In genomic region chr17:71597881-71598658, GRCm38 (mm10) we compare ENCODE assay signal across 8 mouse cellular contexts. TPM values are rescaled to one million over a fixed set of nuclear protein-coding genes. Genes with fewer than 3 reads are reported as not detected.
DNase-seq lines count a peak whose midpoint lies in the region; ATAC-seq and TF ChIP-seq lines count a peak whose summit lies in the region.

No protein-coding gene starts in this region.

- peak overlapping the region; percentile 71 for H3K9ac ChIP-seq in hindbrain, embryonic 16.5 days (ENCODE audit: low read depth, low read length)
- H3K9ac ChIP-seq in midbrain, embryonic 13.5 days (replicated peaks) = peak overlapping the region; percentile 79

- no peak for TF ChIP-seq POLR2A in spleen, adult 2 months (IDR thresholded peaks at IDR 0.05; ENCODE audit: low read depth, low read length)

- H3K9me3 ChIP-seq in hindbrain, embryonic 16.5 days (ENCODE audit: control insufficient read depth, low read length) = no peaks in the 10 kb centered on the region
- H3K9me3 ChIP-seq in midbrain, embryonic 13.5 days = no peaks in the 10 kb centered on the region

- 0 out of 2 replicates have a peak overlapping the region, but pooled peaks have one; percentile 19 for H3K27ac ChIP-seq in spleen, adult 2 months (ENCODE audit: insufficient read depth, low read length)
- H3K27ac ChIP-seq in hindbrain, embryonic 16.5 days (ENCODE audit: low read depth, low read length) = peak overlapping the region; percentile 76
- H3K27ac ChIP-seq in midbrain, embryonic 13.5 days = peak overlapping the region; percentile 57

- H3K27me3 ChIP-seq in spleen, adult 2 months (ENCODE audit: control insufficient read depth, insufficient read depth, low read length) = no peaks in the 10 kb centered on the region
- H3K27me3 ChIP-seq in hindbrain, embryonic 16.5 days (replicated peaks; ENCODE audit: control insufficient read depth, insufficient read depth, low read length) = no peaks in the 10 kb centered on the region
- peaks cover 8% of the 10 kb centered on the region for H3K27me3 ChIP-seq in midbrain, embryonic 13.5 days

- peak overlapping the region; percentile 69 for H3K4me3 ChIP-seq in spleen, adult 2 months (ENCODE audit: extremely low read depth, insufficient read depth, insufficient read length)
- H3K4me3 ChIP-seq in hindbrain, embryonic 16.5 days (ENCODE audit: low read length) = peak overlapping the region; percentile 75
- H3K4me3 ChIP-seq in midbrain, embryonic 13.5 days (replicated peaks) = peak overlapping the region; percentile 71

- 1% methylated on average over 48 of the region's 48 CpGs for WGBS in spleen, adult 2 months
- WGBS in hindbrain, embryonic 16.5 days = under 1% methylated on average over 46 of the region's 48 CpGs
- WGBS in midbrain, embryonic 13.5 days = under 1% methylated on average over 48 of the region's 48 CpGs

- no peaks in the 10 kb centered on the region for H3K36me3 ChIP-seq in spleen, adult 2 months (ENCODE audit: control insufficient read depth, insufficient read depth, low read length)
- H3K36me3 ChIP-seq in hindbrain, embryonic 16.5 days (ENCODE audit: control insufficient read depth, insufficient read depth, low read length) = no peaks in the 10 kb centered on the region
- 0 out of 2 replicates have a peak, but pooled peaks cover 1% of the 10 kb centered on the region for H3K36me3 ChIP-seq in midbrain, embryonic 13.5 days

- ATAC-seq in hindbrain, embryonic 16.5 days = no peak
- ATAC-seq in midbrain, embryonic 13.5 days = peak; percentile 84

- H3K4me2 ChIP-seq in hindbrain, embryonic 16.5 days (ENCODE audit: low read length) = peak overlapping the region; percentile 80
- H3K4me2 ChIP-seq in midbrain, embryonic 13.5 days (replicated peaks) = peak overlapping the region; percentile 86

- no peak for TF ChIP-seq CTCF in spleen, adult 2 months (IDR thresholded peaks at IDR 0.05; ENCODE audit: extremely low read depth, insufficient read depth, insufficient read length, insufficient replicate concordance)

- peak; percentile 26 for DNase-seq in cerebellum, adult 9-11 months
- DNase-seq in cerebellum, postnatal 4 days (ENCODE audit: low spot score in 2 of 2) = no peak
- no peak for DNase-seq in spleen, adult 2 months (ENCODE audit: low read depth in 1 of 2, low spot score in 2 of 2)
- no peak for DNase-seq in spleen, adult 18-20 months
- DNase-seq in layer of hippocampus, adult 8-10 months (ENCODE audit: low spot score in 2 of 2) = no peak
- no peak for DNase-seq in cerebellum, adult 11-12 months

- peaks cover 15% of the 10 kb centered on the region; the same call in 1 of the 2 replicates for H3K4me1 ChIP-seq in spleen, adult 2 months (ENCODE audit: control insufficient read depth, insufficient read depth, insufficient read length)
- H3K4me1 ChIP-seq in hindbrain, embryonic 16.5 days (ENCODE audit: control insufficient read depth, insufficient read depth, low read depth, low read length) = peaks cover 27% of the 10 kb centered on the region
- H3K4me1 ChIP-seq in midbrain, embryonic 13.5 days (replicated peaks) = peaks cover 33% of the 10 kb centered on the region

RNA-seq across cellular contexts. Expression of gene Wdr43, which starts 17.6 kb away (rescaled TPM):
- polyA plus RNA-seq in spleen, adult 2 months (2012; rRNA removed) = 7.5 and 11.4 TPM in 2 replicates
- 39.7 and 47.1 TPM in 2 replicates for polyA plus RNA-seq in hindbrain, embryonic 16.5 days (2015; fragmentation: Nextera tagmentation; extraction: Ambion mirVana)
- 49.5 and 57.0 TPM in 2 replicates for polyA plus RNA-seq in midbrain, embryonic 13.5 days (2015; fragmentation: Nextera tagmentation; extraction: Ambion mirVana)
- total RNA-seq in layer of hippocampus, adult 8-10 months (2022) = 10 to 100 TPM; 28.2 to 36.9 (median 32.6) TPM

RNA-seq across cellular contexts. Expression of gene Spdya, which starts 46.2 kb away (rescaled TPM):
- not detected in 2 replicates for polyA plus RNA-seq in spleen, adult 2 months (2012; rRNA removed)
- polyA plus RNA-seq in hindbrain, embryonic 16.5 days (2015; fragmentation: Nextera tagmentation; extraction: Ambion mirVana) = 1.2 and 1.6 TPM in 2 replicates
- polyA plus RNA-seq in midbrain, embryonic 13.5 days (2015; fragmentation: Nextera tagmentation; extraction: Ambion mirVana) = 1.0 and 1.2 TPM in 2 replicates
- total RNA-seq in layer of hippocampus, adult 8-10 months (2022) = 1 to 10 TPM; 1.1 to 2.4 (median 2.1) TPM

Comparison
In these comparisons a context has a peak if more than half of its experiments do, and no peak if none do; other contexts are left out.
1. H3K27ac ChIP-seq: peak in every context shown above with its lines; median percentile 76 in hindbrain, embryonic 16.5 days; 57 in midbrain, embryonic 13.5 days; 19 in spleen, adult 2 months.